Mouse (Mus musculus): ENCODE results near the gene Mbnl2. TPM values are rescaled to one million over a fixed set of nuclear protein-coding genes. Genes with fewer than 3 reads are reported as not detected.

The Mbnl2 gene
- polyA plus RNA-seq, 1 experiment from 2014 or later = 36.4 TPM

GRCm38 (mm10) chr14:120480341-120480900 lies 205.0 kb downstream of the Mbnl2 start:
- 84% methylated on average over 8 of the region's 8 CpGs for WGBS
- peak; percentile 81 for DNase-seq (ENCODE audit: low spot score, missing footprints)
- Histone ChIP-seq H3K9ac (ENCODE audit: low read length) (no peak overlapping the region), H3K27ac (ENCODE audit: low read depth, low read length) (no peak overlapping the region), H3K4me1 (ENCODE audit: control insufficient read depth, insufficient read depth, low read length) (peaks cover 8% of the 10 kb centered on the region; the same call in 1 of the 2 replicates), H3K4me2 (peak overlapping the region; percentile 65; the same call in 1 of the 2 replicates), H3K27me3 (ENCODE audit: control insufficient read depth, insufficient read depth, low read length) (no peaks in the 10 kb centered on the region), H3K4me3 (ENCODE audit: low read depth, low read length) (no peak overlapping the region), H3K9me3 (ENCODE audit: control insufficient read depth, low read length) (no peaks in the 10 kb centered on the region), H3K36me3 (ENCODE audit: control insufficient read depth, insufficient read depth, low read length) (no peaks in the 10 kb centered on the region)
- no peak for ATAC-seq (ENCODE audit: low FRiP score)

GRCm38 (mm10) chr14:120480927-120481326 lies 205.5 kb downstream of the Mbnl2 start:
- Histone ChIP-seq H3K27me3 (ENCODE audit: control insufficient read depth, insufficient read depth, low read length) (no peaks in the 10 kb centered on the region), H3K4me3 (ENCODE audit: low read depth, low read length) (no peak overlapping the region), H3K4me2 (no peak overlapping the region), H3K27ac (ENCODE audit: low read depth, low read length) (no peak overlapping the region), H3K36me3 (ENCODE audit: control insufficient read depth, insufficient read depth, low read length) (no peaks in the 10 kb centered on the region), H3K9ac (ENCODE audit: low read length) (no peak overlapping the region), H3K9me3 (ENCODE audit: control insufficient read depth, low read length) (no peaks in the 10 kb centered on the region), H3K4me1 (ENCODE audit: control insufficient read depth, insufficient read depth, low read length) (peaks cover 8% of the 10 kb centered on the region; the same call in 1 of the 2 replicates)
- DNase-seq (ENCODE audit: low spot score, missing footprints) (peak; percentile 87), ATAC-seq (ENCODE audit: low FRiP score) (no peak)
- WGBS = 95% methylated on average over 4 of the region's 4 CpGs

Other genes starting within 250 kb of the Mbnl2 start
- not detected in 2 replicates for gene Oxgr1, start 233.2 kb upstream of the Mbnl2 start, polyA plus RNA-seq (2014; fragmentation: Nextera tagmentation; extraction: Ambion mirVana)
- gene Rap2a, start 202.8 kb downstream of the Mbnl2 start, polyA plus RNA-seq (2014; fragmentation: Nextera tagmentation; extraction: Ambion mirVana) = 19.7 TPM in 2 replicates